12 mouse cellular contexts compared by ENCODE assay signal in the genomic region with DNA sequence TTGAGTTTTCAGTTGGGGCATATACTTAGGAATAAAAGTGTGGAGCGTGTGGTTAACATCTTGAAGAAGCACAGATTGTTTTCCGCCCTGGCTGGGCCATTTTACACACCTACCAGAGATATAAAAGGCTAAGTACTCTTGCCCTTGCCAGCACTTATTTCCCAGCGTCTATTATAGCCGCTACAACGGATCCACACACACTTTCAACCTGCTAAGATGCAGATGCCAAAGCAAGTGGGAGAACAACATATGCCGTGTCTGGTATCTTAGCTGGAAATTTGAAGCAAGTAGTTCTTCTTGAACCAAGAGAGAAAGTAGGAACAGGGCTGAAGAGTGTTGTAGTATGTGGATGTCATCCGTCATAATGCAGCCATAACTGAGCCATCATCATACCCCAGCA.
"Had no signal": no experiment of that assay in that cellular context is flagged by ENCODE, and none has a peak within 500 bp of the region (broad histone marks: within the 10 kb centered on the region; RNA-seq: fewer than 3 reads in every experiment).

No protein-coding gene starts in this region.

- DNase-seq: kidney, adult 18-20 months; kidney, postnatal 10 days; kidney, postnatal 4 days; lung, adult 2 months; lung, postnatal 36 days; thymus, postnatal 36 days had no signal

- ATAC-seq: intestine, embryonic 15.5 days; lung, postnatal 0 days; midbrain, embryonic 13.5 days had no signal

- H3K27ac ChIP-seq: intestine, embryonic 15.5 days; limb, embryonic 10.5 days; liver, embryonic 15.5 days; midbrain, embryonic 13.5 days; stomach, embryonic 15.5 days had no signal

- H3K4me3 ChIP-seq: intestine, embryonic 15.5 days; limb, embryonic 10.5 days; liver, embryonic 15.5 days; midbrain, embryonic 13.5 days; stomach, embryonic 15.5 days had no signal
